Mouse (Mus musculus): ENCODE measurements around the gene Uhrf1. TPM values are rescaled to one million over a fixed set of nuclear protein-coding genes. Genes with fewer than 3 reads are reported as not detected.

Gene Uhrf1
- polyA plus RNA-seq, 1 experiment from 2014 or later: 42.8 TPM

DNA sequence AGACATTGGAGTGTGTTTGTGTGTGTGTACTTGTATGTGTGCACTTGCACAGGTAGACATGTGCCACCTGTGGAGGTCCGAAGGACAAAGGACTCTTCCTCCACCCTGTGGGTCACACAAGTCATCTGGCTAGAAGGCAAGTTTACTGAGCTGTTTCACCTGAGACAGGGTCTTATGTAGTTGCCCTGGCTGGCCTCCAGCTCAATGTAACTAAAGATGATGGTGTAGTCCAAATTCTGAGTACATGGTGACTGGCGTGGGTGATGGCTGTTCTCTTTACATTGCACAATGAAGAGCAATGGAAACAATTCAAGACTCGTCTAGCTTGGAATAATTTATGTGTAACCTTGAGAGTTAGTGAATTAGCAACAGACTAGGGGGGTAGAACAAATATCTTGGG is 21.3 kb downstream of the Uhrf1 start:
- no peaks in the 10 kb centered on the region for H3K27me3 ChIP-seq (ENCODE audit: control insufficient read depth, insufficient read depth, low read length)
- H3K9ac ChIP-seq (ENCODE audit: low read length): no peak overlapping the region
- peak overlapping the region in 1 of 2 experiments; percentile 44; a peak in 1 of 4 replicates for H3K27ac ChIP-seq (replicated peaks in 1 of 2; ENCODE audit: control insufficient read depth in 1 of 2, insufficient read depth in 1 of 2, low read depth in 2 of 2, low read length in 2 of 2)
- H3K4me1 ChIP-seq (ENCODE audit: control insufficient read depth in 2 of 2, insufficient read depth in 2 of 2, low read length in 2 of 2): peaks cover 23 to 29% of the 10 kb centered on the region in 2 experiments
- H3K4me2 ChIP-seq (ENCODE audit: low read length): no peak overlapping the region
- peaks cover 33% of the 10 kb centered on the region for H3K36me3 ChIP-seq (ENCODE audit: control insufficient read depth, insufficient read depth, low read length)
- H3K9me3 ChIP-seq (ENCODE audit: control insufficient read depth, low read length): no peaks in the 10 kb centered on the region
- no peak overlapping the region for H3K4me3 ChIP-seq (ENCODE audit: control insufficient read depth in 1 of 2, insufficient read depth in 1 of 2, low read depth in 1 of 2, low read length in 2 of 2)
- WGBS: 73% methylated on average over 3 of the region's 3 CpGs
- ATAC-seq (ENCODE audit: insufficient number of reproducible peaks, insufficient read depth, low FRiP score, low read depth): no peak

DNA sequence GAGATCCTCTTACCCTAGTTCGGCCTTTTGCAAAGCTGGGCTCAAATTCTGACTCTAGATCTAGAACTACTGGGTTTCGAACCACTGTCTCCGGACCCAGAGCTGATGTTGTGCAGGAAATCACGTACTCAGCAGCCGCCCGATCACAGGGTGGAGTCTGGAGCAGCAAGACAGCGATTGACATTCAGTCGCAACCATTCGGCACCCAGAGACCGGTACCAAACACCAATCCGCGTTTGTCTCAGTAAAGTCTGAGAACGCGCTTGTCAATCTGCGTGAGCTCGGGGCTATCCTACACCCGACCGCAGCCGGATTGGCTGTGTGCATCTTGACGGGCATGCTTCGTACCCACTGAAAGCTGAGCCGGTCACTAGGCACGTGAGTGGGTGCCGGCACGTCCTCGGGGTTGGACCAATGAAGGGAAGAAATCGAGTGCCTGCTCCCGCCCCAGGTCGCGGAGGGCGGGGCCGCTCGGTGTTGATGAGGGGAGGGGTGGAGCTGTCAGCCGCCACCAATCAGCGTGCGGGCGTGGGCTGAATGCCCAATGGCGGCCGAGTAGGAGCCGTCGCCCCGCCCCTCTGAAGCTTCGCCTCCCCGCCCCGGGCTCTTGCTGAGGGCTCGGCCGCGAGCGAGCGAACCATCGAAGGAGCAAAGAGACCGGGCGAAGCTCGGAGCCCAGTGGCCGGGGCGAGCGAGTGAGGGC is 22.5 kb downstream of the Uhrf1 start, which contains the start of gene Kdm4b:
TSS of gene Kdm4b (plus strand) at position 613 of the 703 bp plus-strand sequence.
- ATAC-seq (ENCODE audit: insufficient number of reproducible peaks, insufficient read depth, low FRiP score, low read depth): peak; percentile 98
- Histone ChIP-seq H3K4me3 (ENCODE audit: control insufficient read depth in 1 of 2, insufficient read depth in 1 of 2, low read depth in 1 of 2, low read length in 2 of 2) (peak within 1 kb of the TSS; percentile 76 to 91), H3K9me3 (ENCODE audit: control insufficient read depth, low read length) (no peaks in the 10 kb centered on the region), H3K27me3 (ENCODE audit: control insufficient read depth, insufficient read depth, low read length) (no peaks in the 10 kb centered on the region), H3K27ac (replicated peaks in 1 of 2; ENCODE audit: control insufficient read depth in 1 of 2, insufficient read depth in 1 of 2, low read depth in 2 of 2, low read length in 2 of 2) (peak within 1 kb of the TSS; percentile 92 to 97), H3K9ac (ENCODE audit: low read length) (peak within 1 kb of the TSS; percentile 96), H3K4me1 (ENCODE audit: control insufficient read depth in 2 of 2, insufficient read depth in 2 of 2, low read length in 2 of 2) (peaks cover 24 to 36% of the 10 kb centered on the region in 2 experiments), H3K36me3 (ENCODE audit: control insufficient read depth, insufficient read depth, low read length) (peaks cover 21% of the 10 kb centered on the region), H3K4me2 (ENCODE audit: low read length) (peak within 1 kb of the TSS; percentile 94)
- WGBS: under 1% methylated on average over 50 of the region's 57 CpGs

- Histone ChIP-seq H3K4me3 (ENCODE audit: control insufficient read depth in 1 of 2, insufficient read depth in 1 of 2, low read depth in 1 of 2, low read length in 2 of 2) (peak overlapping the region; percentile 76 to 91), H3K4me2 (ENCODE audit: low read length) (peak overlapping the region; percentile 94), H3K9ac (ENCODE audit: low read length) (peak overlapping the region; percentile 96), H3K27ac (replicated peaks in 1 of 2; ENCODE audit: control insufficient read depth in 1 of 2, insufficient read depth in 1 of 2, low read depth in 2 of 2, low read length in 2 of 2) (peak overlapping the region; percentile 79 to 97), H3K4me1 (ENCODE audit: control insufficient read depth in 2 of 2, insufficient read depth in 2 of 2, low read length in 2 of 2) (peaks cover 28 to 43% of the 10 kb centered on the region in 2 experiments), H3K9me3 (ENCODE audit: control insufficient read depth, low read length) (no peaks in the 10 kb centered on the region), H3K27me3 (ENCODE audit: control insufficient read depth, insufficient read depth, low read length) (no peaks in the 10 kb centered on the region), H3K36me3 (ENCODE audit: control insufficient read depth, insufficient read depth, low read length) (peaks cover 13% of the 10 kb centered on the region)
- WGBS: 3% methylated on average over 66 of the region's 67 CpGs
- ATAC-seq (ENCODE audit: insufficient number of reproducible peaks, insufficient read depth, low FRiP score, low read depth): peak; percentile 43
These were observed 23.3 kb downstream of the Uhrf1 start for GRCm38 (mm10) chr17:56326153-56327147.

DNA sequence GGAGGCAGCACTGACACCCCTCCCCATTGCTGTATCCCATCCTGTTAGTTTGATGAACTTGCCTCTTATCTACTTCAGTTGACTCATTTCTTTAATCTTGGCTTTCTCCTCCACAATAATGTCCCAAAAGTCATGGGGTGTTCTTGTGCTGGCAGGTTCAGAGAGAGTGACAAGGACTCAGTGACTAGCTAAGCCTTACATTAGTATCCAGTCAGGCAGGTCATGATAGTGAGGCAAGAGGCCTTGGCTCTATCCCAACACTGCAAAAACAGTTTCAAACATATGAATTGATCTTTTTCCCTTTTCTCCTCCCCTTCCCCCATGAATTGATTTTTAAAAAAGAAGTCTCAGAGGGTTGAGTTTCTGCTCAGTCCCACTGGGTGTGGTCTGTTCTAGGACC is 26.1 kb downstream of the Uhrf1 start:
- Histone ChIP-seq H3K27ac (replicated peaks in 1 of 2; ENCODE audit: control insufficient read depth in 1 of 2, insufficient read depth in 1 of 2, low read depth in 2 of 2, low read length in 2 of 2) (no peak overlapping the region), H3K9ac (ENCODE audit: low read length) (no peak overlapping the region), H3K4me2 (ENCODE audit: low read length) (no peak overlapping the region), H3K9me3 (ENCODE audit: control insufficient read depth, low read length) (no peaks in the 10 kb centered on the region), H3K4me3 (ENCODE audit: control insufficient read depth in 1 of 2, insufficient read depth in 1 of 2, low read depth in 1 of 2, low read length in 2 of 2) (no peak overlapping the region), H3K27me3 (ENCODE audit: control insufficient read depth, insufficient read depth, low read length) (no peaks in the 10 kb centered on the region), H3K36me3 (ENCODE audit: control insufficient read depth, insufficient read depth, low read length) (no peaks in the 10 kb centered on the region), H3K4me1 (ENCODE audit: control insufficient read depth in 2 of 2, insufficient read depth in 2 of 2, low read length in 2 of 2) (peaks cover 28 to 49% of the 10 kb centered on the region in 2 experiments)
- ATAC-seq (ENCODE audit: insufficient number of reproducible peaks, insufficient read depth, low FRiP score, low read depth): no peak

- Histone ChIP-seq H3K4me1 (ENCODE audit: control insufficient read depth in 2 of 2, insufficient read depth in 2 of 2, low read length in 2 of 2) (peaks cover 24 to 45% of the 10 kb centered on the region in 2 experiments), H3K27ac (replicated peaks in 1 of 2; ENCODE audit: control insufficient read depth in 1 of 2, insufficient read depth in 1 of 2, low read depth in 2 of 2, low read length in 2 of 2) (no peak overlapping the region), H3K9me3 (ENCODE audit: control insufficient read depth, low read length) (no peaks in the 10 kb centered on the region), H3K4me2 (ENCODE audit: low read length) (no peak overlapping the region), H3K36me3 (ENCODE audit: control insufficient read depth, insufficient read depth, low read length) (no peaks in the 10 kb centered on the region), H3K9ac (ENCODE audit: low read length) (no peak overlapping the region), H3K27me3 (ENCODE audit: control insufficient read depth, insufficient read depth, low read length) (no peaks in the 10 kb centered on the region), H3K4me3 (ENCODE audit: control insufficient read depth in 1 of 2, insufficient read depth in 1 of 2, low read depth in 1 of 2, low read length in 2 of 2) (no peak overlapping the region)
- ATAC-seq (ENCODE audit: insufficient number of reproducible peaks, insufficient read depth, low FRiP score, low read depth): no peak
- WGBS: 66% methylated on average over 3 of the region's 3 CpGs
These were observed 27.2 kb downstream of the Uhrf1 start for GRCm38 (mm10) chr17:56330345-56330744.

DNA sequence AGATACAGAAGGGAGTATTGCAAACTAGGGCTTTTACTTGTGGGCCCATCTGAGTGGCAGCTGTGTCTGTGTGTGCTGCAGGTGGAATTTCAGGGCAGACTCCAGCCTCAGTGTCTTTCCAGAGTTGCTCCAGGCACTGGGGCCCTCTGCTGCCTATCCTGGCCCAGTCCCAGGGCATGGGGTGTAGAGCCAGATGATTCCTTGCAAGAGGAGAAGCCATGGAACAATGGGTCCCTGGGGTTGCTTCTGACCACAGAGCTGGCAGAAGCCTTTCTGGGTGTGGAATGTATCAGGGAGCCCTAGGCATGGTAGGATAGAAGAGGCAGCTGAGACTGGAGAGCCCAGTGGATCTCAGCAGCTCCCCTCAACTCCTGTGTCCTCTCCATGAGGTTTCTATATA is 28.1 kb downstream of the Uhrf1 start:
- H3K4me2 ChIP-seq (ENCODE audit: low read length): no peak overlapping the region
- H3K4me1 ChIP-seq (ENCODE audit: control insufficient read depth in 2 of 2, insufficient read depth in 2 of 2, low read length in 2 of 2): peaks cover 24 to 45% of the 10 kb centered on the region in 2 experiments
- H3K36me3 ChIP-seq (ENCODE audit: control insufficient read depth, insufficient read depth, low read length): no peaks in the 10 kb centered on the region
- no peak overlapping the region for H3K4me3 ChIP-seq (ENCODE audit: control insufficient read depth in 1 of 2, insufficient read depth in 1 of 2, low read depth in 1 of 2, low read length in 2 of 2)
- no peak overlapping the region for H3K27ac ChIP-seq (replicated peaks in 1 of 2; ENCODE audit: control insufficient read depth in 1 of 2, insufficient read depth in 1 of 2, low read depth in 2 of 2, low read length in 2 of 2)
- H3K9ac ChIP-seq (ENCODE audit: low read length): no peak overlapping the region
- no peaks in the 10 kb centered on the region for H3K27me3 ChIP-seq (ENCODE audit: control insufficient read depth, insufficient read depth, low read length)
- H3K9me3 ChIP-seq (ENCODE audit: control insufficient read depth, low read length): no peaks in the 10 kb centered on the region
- no peak for ATAC-seq (ENCODE audit: insufficient number of reproducible peaks, insufficient read depth, low FRiP score, low read depth)

GRCm38 (mm10) chr17:56332987-56333386 is 29.9 kb downstream of the Uhrf1 start:
- no peak for ATAC-seq (ENCODE audit: insufficient number of reproducible peaks, insufficient read depth, low FRiP score, low read depth)
- no peaks in the 10 kb centered on the region for H3K9me3 ChIP-seq (ENCODE audit: control insufficient read depth, low read length)
- no peaks in the 10 kb centered on the region for H3K36me3 ChIP-seq (ENCODE audit: control insufficient read depth, insufficient read depth, low read length)
- H3K27me3 ChIP-seq (ENCODE audit: control insufficient read depth, insufficient read depth, low read length): no peaks in the 10 kb centered on the region
- 42% methylated on average over 8 of the region's 8 CpGs for WGBS
- no peak overlapping the region for H3K4me3 ChIP-seq (ENCODE audit: control insufficient read depth in 1 of 2, insufficient read depth in 1 of 2, low read depth in 1 of 2, low read length in 2 of 2)
- no peak overlapping the region for H3K9ac ChIP-seq (ENCODE audit: low read length)
- no peak overlapping the region for H3K4me2 ChIP-seq (ENCODE audit: low read length)
- H3K4me1 ChIP-seq (ENCODE audit: control insufficient read depth in 2 of 2, insufficient read depth in 2 of 2, low read length in 2 of 2): peaks cover 21 to 48% of the 10 kb centered on the region in 2 experiments
- no peak overlapping the region for H3K27ac ChIP-seq (replicated peaks in 1 of 2; ENCODE audit: control insufficient read depth in 1 of 2, insufficient read depth in 1 of 2, low read depth in 2 of 2, low read length in 2 of 2)

Data from heart, embryonic 14.5 days (tissue).